Mouse (Mus musculus) adrenal gland, postnatal 25 days (tissue): ENCODE measurements around the gene Dusp2. TPM values are rescaled to one million over a fixed set of nuclear protein-coding genes. Genes with fewer than 3 reads are reported as not detected.
"Not testable (repeated sequence)": the region's sequence is repeated elsewhere in the genome, so short reads cannot be mapped to it uniquely, and the experiment has no call there.

Source experiments
- DNase-seq: peaks from one replicate; pipeline ENCODE4 v3.0.0; 2021; ENCODE audit warnings: mixed read lengths
- long read RNA-seq: library from polyadenylated mRNA; stranded (forward); transcript quantifications from one replicate; pipeline ENCODE4 v2.0.0, GENCODE M21; 2021
- total RNA-seq: library from RNA; stranded (reverse); gene quantifications from 2 replicates; pipeline ENCODE4 v1.2.3, GENCODE M21; 2021

Gene Dusp2
- total RNA-seq, result 0.49 TPM in 1 of 2 replicates, not detected in the other
- long read RNA-seq, partial matches to known transcripts, result 0 of 1 reads
- long read RNA-seq, other reads (novel, unspliced or antisense), result 0 of 1 reads

GRCm38 (mm10) chr2:127335767-127336496 lies at the start of gene Dusp2:
Gene Dusp2, plus strand, starts transcription at chr2:127336159.
- peak; percentile 79 for DNase-seq

- no peak for DNase-seq
Measured at GRCm38 (mm10) chr2:127292250-127292649, 43.7 kb upstream of the Dusp2 start.

GRCm38 (mm10) chr2:127297001-127297805 lies 38.8 kb upstream of the Dusp2 start:
- no peak for DNase-seq

- no peak for DNase-seq
Measured at GRCm38 (mm10) chr2:127298056-127298455, 37.9 kb upstream of the Dusp2 start.

GRCm38 (mm10) chr2:127300701-127301100 lies 35.3 kb upstream of the Dusp2 start:
- no peak for DNase-seq

- no peak for DNase-seq
Measured at GRCm38 (mm10) chr2:127301883-127302282, 34.1 kb upstream of the Dusp2 start.

GRCm38 (mm10) chr2:127304192-127304591 lies 31.8 kb upstream of the Dusp2 start:
- DNase-seq, result not testable (repeated sequence)

- no peak for DNase-seq
Measured at GRCm38 (mm10) chr2:127304609-127305210, 31.2 kb upstream of the Dusp2 start.

GRCm38 (mm10) chr2:127306123-127306522 lies 29.8 kb upstream of the Dusp2 start:
- no peak for DNase-seq

GRCm38 (mm10) chr2:127307179-127307578 lies 28.8 kb upstream of the Dusp2 start:
- no peak for DNase-seq

- DNase-seq, result no peak
Measured at GRCm38 (mm10) chr2:127308660-127309059, 27.3 kb upstream of the Dusp2 start.

GRCm38 (mm10) chr2:127310246-127310645 lies 25.7 kb upstream of the Dusp2 start:
- no peak for DNase-seq

- DNase-seq, result no peak
Measured at GRCm38 (mm10) chr2:127310685-127311084, 25.3 kb upstream of the Dusp2 start.

- no peak for DNase-seq
Measured at GRCm38 (mm10) chr2:127311193-127311592, 24.8 kb upstream of the Dusp2 start.

GRCm38 (mm10) chr2:127312801-127313200 lies 23.2 kb upstream of the Dusp2 start:
- DNase-seq, result no peak

- DNase-seq, result no peak
Measured at GRCm38 (mm10) chr2:127313878-127314277, 22.1 kb upstream of the Dusp2 start.

- no peak for DNase-seq
Measured at GRCm38 (mm10) chr2:127314467-127315154, 21.3 kb upstream of the Dusp2 start.

GRCm38 (mm10) chr2:127315155-127315470 lies 20.8 kb upstream of the Dusp2 start:
- DNase-seq, result no peak

- no peak for DNase-seq
Measured at GRCm38 (mm10) chr2:127316431-127316830, 19.5 kb upstream of the Dusp2 start.

GRCm38 (mm10) chr2:127318136-127318535 lies 17.8 kb upstream of the Dusp2 start:
- no peak for DNase-seq

GRCm38 (mm10) chr2:127319071-127319470 lies 16.9 kb upstream of the Dusp2 start:
- no peak for DNase-seq

- no peak for DNase-seq
Measured at GRCm38 (mm10) chr2:127322671-127323285, 13.2 kb upstream of the Dusp2 start.
